Mouse (Mus musculus): ENCODE data around the gene Hoxa4. TPM values are rescaled to one million over a fixed set of nuclear protein-coding genes. Genes with fewer than 3 reads are reported as not detected.

The Hoxa4 gene
- total RNA-seq, 2 experiments from 2014 or later, result not detected

DNA sequence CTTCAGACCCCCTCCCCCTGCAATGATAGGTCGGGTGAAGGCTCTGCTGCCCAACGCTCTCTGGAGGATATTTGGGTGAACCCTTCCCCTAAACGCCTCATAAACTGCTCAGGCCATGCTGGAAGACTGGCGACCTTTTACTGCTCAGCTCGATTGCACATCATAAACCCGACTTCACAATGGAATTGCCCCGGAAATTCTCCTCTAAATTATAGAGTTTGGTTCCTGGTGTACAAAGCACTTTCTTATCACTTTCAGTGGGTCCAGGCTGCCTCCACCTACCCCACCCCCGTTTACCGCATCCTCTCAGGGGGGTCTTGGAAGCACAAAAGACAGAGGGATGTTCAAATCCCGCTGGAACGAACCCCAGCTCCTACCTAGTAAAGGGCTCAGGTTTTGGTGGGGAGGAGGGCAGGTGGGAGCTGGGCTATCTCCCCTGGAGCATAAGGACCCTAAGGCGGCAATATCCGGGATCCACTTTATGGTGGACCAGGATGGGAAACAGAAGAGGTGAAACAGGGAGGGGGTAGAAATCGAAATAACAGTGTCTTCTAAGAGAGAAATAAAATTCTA, 27.2 kb upstream of the Hoxa4 start:
- intact Hi-C loops (cut with DNase I), result no loop called here
- DNase-seq, result peak; percentile 1

DNA sequence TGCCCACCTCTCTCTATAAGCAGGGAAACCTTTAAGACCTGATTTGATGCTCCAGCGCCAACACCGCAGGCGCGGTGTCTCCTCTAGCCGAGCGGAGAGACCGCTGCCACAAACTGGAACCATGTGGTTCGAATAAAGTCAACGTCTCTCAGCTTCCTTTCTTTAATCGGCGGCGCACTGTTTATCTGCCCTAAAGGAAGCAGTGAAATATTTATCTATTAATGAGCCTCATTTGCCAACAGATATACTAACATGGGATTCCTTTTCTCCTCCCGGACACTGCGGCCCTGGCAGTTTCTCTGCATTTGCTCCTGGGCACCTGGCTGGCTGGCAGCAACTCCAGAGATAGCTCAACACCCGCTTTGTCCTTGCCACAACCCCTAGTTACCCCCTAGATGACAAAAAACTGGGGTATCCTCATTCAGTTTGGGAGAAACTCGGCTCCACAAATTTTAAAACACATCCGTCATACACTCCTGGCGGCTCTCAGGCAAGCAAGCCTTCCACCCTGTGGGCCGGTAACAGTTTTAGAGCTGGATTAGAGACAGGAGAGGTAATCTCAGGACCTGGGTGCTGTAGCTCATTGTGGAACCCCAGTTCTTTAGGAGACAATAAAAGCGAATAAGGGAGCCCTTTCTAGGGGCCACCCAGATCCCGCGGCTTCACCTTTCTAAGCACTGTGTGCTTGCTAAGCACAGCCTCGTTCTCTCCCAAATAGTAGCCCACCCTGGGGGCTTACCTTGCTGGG, 26.5 kb upstream of the Hoxa4 start:
- DNase-seq, result no peak
- intact Hi-C loops (cut with DNase I), result no loop called here

- no peak for DNase-seq
- intact Hi-C loops (cut with DNase I), result no loop called here
Measured at GRCm38 (mm10) chr6:52217459-52217768, 25.9 kb upstream of the Hoxa4 start.

DNA sequence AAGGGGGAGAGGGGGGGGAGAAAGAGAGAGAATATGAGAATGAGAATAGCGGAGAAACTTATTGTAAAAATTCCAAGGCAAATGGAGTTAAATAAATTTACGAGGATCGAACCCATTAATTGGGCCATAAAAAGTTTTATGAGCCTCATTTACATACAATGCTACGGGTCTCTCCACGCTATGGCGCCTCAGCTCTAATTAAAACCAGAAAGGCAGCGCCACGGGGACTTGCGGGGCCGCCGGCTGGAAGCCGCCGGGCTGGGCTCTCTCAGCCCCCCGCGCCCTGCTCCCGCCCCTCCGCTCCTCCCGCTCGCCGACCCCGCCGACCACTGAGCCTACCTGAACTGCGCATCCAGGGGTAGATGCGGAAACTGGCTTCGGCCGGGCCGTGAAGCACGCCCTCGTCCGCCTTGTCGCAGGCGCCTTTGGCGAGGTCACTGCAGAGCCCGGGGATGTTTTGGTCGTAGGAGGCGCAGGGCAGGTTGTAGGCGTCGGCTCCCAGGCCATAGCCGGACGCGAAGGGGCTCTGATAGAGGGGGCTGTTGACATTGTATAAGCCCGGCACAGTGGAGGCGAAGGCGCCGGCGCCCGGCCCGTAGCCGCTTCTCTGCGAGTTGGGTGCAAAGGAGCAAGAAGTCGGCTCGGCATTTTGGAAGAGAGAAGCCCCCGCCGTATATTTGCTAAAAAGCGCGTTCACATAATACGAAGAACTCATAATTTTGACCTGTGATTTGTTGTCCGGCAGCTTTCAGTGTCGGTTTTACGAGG, 25.3 kb upstream of the Hoxa4 start:
- intact Hi-C loops (cut with DNase I), result no loop called here
- no peak for DNase-seq

- DNase-seq, result no peak
- intact Hi-C loops (cut with DNase I), result no loop called here
Measured at GRCm38 (mm10) chr6:52215771-52216535, 24.4 kb upstream of the Hoxa4 start.

DNA sequence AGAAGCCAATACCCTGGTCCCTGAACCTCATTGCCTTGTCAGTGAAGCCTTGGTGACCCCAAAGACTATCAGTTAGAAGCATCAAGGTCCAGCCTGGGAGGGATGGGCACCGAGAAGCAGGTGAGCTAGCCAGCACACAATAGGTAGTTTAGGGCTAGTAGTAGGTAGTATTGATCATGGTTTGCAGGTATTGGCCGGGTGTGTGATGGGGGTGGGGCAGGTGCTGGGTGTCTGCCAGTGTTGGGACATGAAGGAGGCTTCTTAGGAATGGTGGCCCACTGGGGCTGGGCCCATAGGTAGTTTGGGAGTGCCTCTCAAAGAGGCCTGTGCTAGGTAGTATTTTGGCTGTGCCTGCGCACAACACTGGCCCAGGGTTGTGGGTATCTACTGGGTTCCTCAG, 23.5 kb upstream of the Hoxa4 start:
- intact Hi-C loops (cut with DNase I), result no loop called here
- DNase-seq, result no peak

GRCm38 (mm10) chr6:52214271-52214670, 22.7 kb upstream of the Hoxa4 start:
- DNase-seq, result no peak
- intact Hi-C loops (cut with DNase I), result no loop called here

GRCm38 (mm10) chr6:52213119-52213986, 21.8 kb upstream of the Hoxa4 start, which contains the start of the genes Hoxa3 and Gm28308:
Gene Hoxa3 (minus strand): TSS chr6:52213336.
Gene Gm28308 (minus strand): TSS chr6:52213339.
- intact Hi-C loops (cut with DNase I), result no loop called here

DNA sequence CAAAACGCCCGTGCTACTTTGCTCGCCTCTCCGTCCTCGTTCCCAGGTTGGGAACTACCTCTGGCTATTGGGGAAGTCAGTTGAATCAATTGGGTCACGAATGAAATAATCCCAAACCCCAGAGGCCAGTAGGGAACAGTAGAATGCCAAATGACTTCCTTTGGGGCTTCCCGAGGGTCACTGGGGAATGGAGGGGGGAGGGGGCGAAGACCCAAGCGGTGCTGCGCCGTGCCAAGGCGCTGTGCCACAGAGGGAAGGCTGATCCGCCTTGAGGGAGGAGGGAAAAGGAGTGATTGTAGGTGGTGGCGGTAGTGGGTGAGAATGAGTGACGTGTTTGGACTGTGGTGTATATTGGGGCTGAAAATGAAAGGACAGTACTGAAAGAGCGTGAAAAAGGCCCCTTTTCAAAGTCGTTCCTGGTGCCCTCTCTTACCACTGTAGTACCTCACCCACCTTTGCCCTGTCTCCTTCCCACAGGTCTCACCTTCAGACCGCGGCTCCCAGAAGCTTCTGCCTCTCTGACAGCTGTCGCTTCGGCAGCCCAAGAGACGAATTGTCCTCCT, 21.1 kb upstream of the Hoxa4 start:
- intact Hi-C loops (cut with DNase I), result no loop called here
- no peak for DNase-seq

More at GRCm38 (mm10) chr6:52213119-52213986, 21.8 kb upstream of the Hoxa4 start, which contains the start of the genes Hoxa3 and Gm28308:
- DNase-seq, result no peak

- intact Hi-C loops (cut with DNase I), result no loop called here
- DNase-seq, result no peak
Measured at GRCm38 (mm10) chr6:52211961-52212360, 20.4 kb upstream of the Hoxa4 start.

DNA sequence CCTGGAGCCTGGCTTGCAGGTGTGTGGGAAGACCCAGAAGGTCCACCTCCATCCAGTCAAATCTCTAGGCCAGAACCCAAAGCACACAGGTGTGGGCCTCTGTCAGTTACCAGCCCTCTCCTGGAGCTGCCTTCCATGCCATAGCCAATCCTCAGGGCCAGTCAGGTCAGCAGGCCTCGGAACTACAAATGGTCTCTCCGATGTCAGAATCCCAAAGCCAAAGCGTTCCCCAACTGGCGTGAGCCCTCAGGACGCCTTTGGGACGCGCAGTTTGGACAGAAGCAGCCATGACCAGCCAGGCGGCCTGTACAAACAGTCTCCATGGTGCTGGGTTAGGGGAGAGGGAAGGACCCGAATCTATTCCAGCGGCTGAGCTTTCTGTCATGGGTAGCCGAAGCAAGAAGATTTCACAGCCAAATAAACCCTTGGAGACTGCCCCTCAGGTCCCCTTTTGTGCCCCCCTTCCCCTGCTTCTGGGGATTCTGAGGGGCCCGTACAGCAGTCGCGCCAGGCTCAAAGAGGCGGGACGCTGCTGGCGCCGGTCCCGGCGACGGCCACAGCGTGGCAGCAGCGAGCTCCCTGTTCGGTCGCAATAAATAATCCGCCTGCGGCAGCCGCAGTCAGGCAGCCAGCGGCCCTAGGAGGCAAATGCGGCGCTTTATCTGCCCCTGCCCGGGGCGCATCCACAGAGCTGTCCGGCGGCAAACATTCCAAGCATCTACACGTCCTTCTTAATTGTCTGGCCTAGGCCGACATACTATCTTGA, 19.8 kb upstream of the Hoxa4 start:
- peak; percentile 72 for DNase-seq
- intact Hi-C loops (cut with DNase I), result no loop called here

GRCm38 (mm10) chr6:52209685-52210046, 18.1 kb upstream of the Hoxa4 start:
- no peak for DNase-seq
- intact Hi-C loops (cut with DNase I), result no loop called here

- intact Hi-C loops (cut with DNase I), result no loop called here
- no peak for DNase-seq
Measured at GRCm38 (mm10) chr6:52208868-52209684, 17.5 kb upstream of the Hoxa4 start.

- no peak for DNase-seq
- intact Hi-C loops (cut with DNase I), result no loop called here
Measured at GRCm38 (mm10) chr6:52208072-52208867, 16.7 kb upstream of the Hoxa4 start, which contains the start of gene Hoxa6. Gene Hoxa6 (minus strand): TSS chr6:52208722.

GRCm38 (mm10) chr6:52207684-52207976, 16.1 kb upstream of the Hoxa4 start:
- DNase-seq, result no peak
- intact Hi-C loops (cut with DNase I), result no loop called here

- DNase-seq, result no peak
- intact Hi-C loops (cut with DNase I), result no loop called here
Measured at GRCm38 (mm10) chr6:52206882-52207683, 15.5 kb upstream of the Hoxa4 start.

All from left cerebral cortex, postnatal 4 days (tissue).